Mouse (Mus musculus) thymus, adult 2 months (tissue): ENCODE measurements around the gene Zcwpw1. TPM values are rescaled to one million over a fixed set of nuclear protein-coding genes. Genes with fewer than 3 reads are reported as not detected.
A peak's percentile ranks its signal among the peaks of the same experiment; 100 is the strongest.

ENCODE experiments used
- DNase-seq: peaks from one replicate; pipeline ENCODE4 v3.0.0; 2021
- H3K27ac ChIP-seq: fragments of 200-500 bp; 2 replicates; pipeline ENCODE4 v1.5.1; 2012; ENCODE audit warnings: low read length, control low read depth; ENCODE audit not compliant: control insufficient read depth, insufficient read depth
- H3K27me3 ChIP-seq: fragments of 200-500 bp; 2 replicates; pipeline ENCODE4 v1.6.1; 2012; ENCODE audit warnings: mild to moderate bottlenecking, low read length, moderate library complexity, mixed read lengths; ENCODE audit not compliant: control insufficient read depth, insufficient read depth
- H3K36me3 ChIP-seq: fragments of 200-500 bp; 2 replicates; pipeline ENCODE4 v1.6.1; 2012; ENCODE audit warnings: mild to moderate bottlenecking, low read length, moderate library complexity; ENCODE audit not compliant: control insufficient read depth, insufficient read depth
- H3K4me1 ChIP-seq: fragments of 200-500 bp; replicated peaks from 2 replicates; pipeline ENCODE4 v1.6.1; 2012; ENCODE audit warnings: low read length; ENCODE audit not compliant: control insufficient read depth, insufficient read depth
- H3K4me3 ChIP-seq: fragments of 200-500 bp; 2 replicates; pipeline ENCODE4 v1.5.1; 2012; ENCODE audit warnings: mild to moderate bottlenecking, low read length, control low read depth, moderate library complexity; ENCODE audit not compliant: control insufficient read depth, insufficient read depth
- CTCF ChIP-seq: fragments of 200-500 bp; IDR thresholded peaks from 2 replicates; pipeline ENCODE4 v1.5.1; 2012; ENCODE audit warnings: mild to moderate bottlenecking, control low read depth, low read length, moderate library complexity, borderline replicate concordance; ENCODE audit not compliant: control insufficient read depth, poor library complexity, insufficient read depth; ENCODE audit errors: extremely low read depth
- POLR2A ChIP-seq: fragments of 200-500 bp; IDR thresholded peaks from 2 replicates; pipeline ENCODE4 v1.6.1; 2012; ENCODE audit warnings: mild to moderate bottlenecking, low read length, control low read depth, moderate library complexity; ENCODE audit not compliant: control insufficient read depth, poor library complexity, insufficient read depth; ENCODE audit errors: extremely low read depth
- WGBS: fragments of 180-500 bp; shearing (Covaris S2); methylation state at CpG from one replicate; pipeline ENCODE4 v1.1.7; 2018; 5-methylcytosine and 5-hydroxymethylcytosine counted together
- polyA plus RNA-seq: library from polyadenylated mRNA; depleted of rRNA; stranded (reverse); fragments of >200 nt; gene quantifications from 2 replicates; pipeline ENCODE4 v1.2.3, GENCODE M21; 2012

The Zcwpw1 gene
- polyA plus RNA-seq, 1 experiment, result 4.6 TPM

- Histone ChIP-seq H3K4me1 (peaks cover 28% of the 10 kb centered on the region), H3K27me3 (no peaks in the 10 kb centered on the region), H3K4me3 (no peak overlapping the region), H3K36me3 (peaks cover 15% of the 10 kb centered on the region), H3K27ac (no peak overlapping the region)
- TF ChIP-seq CTCF (no peak), POLR2A (no peak)
- no peak for DNase-seq
- WGBS, result 76% methylated on average over 9 of the region's 9 CpGs
These were observed 3.6 kb upstream of the Zcwpw1 start for GRCm38 (mm10) chr5:137783901-137784540.

- DNase-seq, result no peak
- peaks cover 15% of the 10 kb centered on the region for H3K36me3 ChIP-seq
- no peaks in the 10 kb centered on the region for H3K27me3 ChIP-seq
- WGBS, result 91% methylated on average over 14 of the region's 14 CpGs
- no peak overlapping the region for H3K27ac ChIP-seq
- H3K4me3 ChIP-seq, result peak overlapping the region; percentile 64
- no peak for TF ChIP-seq POLR2A
- no peak for TF ChIP-seq CTCF
- peaks cover 28% of the 10 kb centered on the region for H3K4me1 ChIP-seq
These were observed 3.1 kb upstream of the Zcwpw1 start for GRCm38 (mm10) chr5:137784546-137784945.

- H3K36me3 ChIP-seq, result peaks cover 15% of the 10 kb centered on the region
- DNase-seq, result no peak
- no peaks in the 10 kb centered on the region for H3K27me3 ChIP-seq
- WGBS, result 3% methylated on average over 59 of the region's 62 CpGs
- TF ChIP-seq CTCF (no peak), POLR2A (no peak)
- H3K4me1 ChIP-seq, result peaks cover 25% of the 10 kb centered on the region
- peak overlapping the region; percentile 84 for H3K27ac ChIP-seq
- H3K4me3 ChIP-seq, result peak overlapping the region; percentile 64
These were observed 2.2 kb upstream of the Zcwpw1 start for GRCm38 (mm10) chr5:137785164-137786031.

DNA sequence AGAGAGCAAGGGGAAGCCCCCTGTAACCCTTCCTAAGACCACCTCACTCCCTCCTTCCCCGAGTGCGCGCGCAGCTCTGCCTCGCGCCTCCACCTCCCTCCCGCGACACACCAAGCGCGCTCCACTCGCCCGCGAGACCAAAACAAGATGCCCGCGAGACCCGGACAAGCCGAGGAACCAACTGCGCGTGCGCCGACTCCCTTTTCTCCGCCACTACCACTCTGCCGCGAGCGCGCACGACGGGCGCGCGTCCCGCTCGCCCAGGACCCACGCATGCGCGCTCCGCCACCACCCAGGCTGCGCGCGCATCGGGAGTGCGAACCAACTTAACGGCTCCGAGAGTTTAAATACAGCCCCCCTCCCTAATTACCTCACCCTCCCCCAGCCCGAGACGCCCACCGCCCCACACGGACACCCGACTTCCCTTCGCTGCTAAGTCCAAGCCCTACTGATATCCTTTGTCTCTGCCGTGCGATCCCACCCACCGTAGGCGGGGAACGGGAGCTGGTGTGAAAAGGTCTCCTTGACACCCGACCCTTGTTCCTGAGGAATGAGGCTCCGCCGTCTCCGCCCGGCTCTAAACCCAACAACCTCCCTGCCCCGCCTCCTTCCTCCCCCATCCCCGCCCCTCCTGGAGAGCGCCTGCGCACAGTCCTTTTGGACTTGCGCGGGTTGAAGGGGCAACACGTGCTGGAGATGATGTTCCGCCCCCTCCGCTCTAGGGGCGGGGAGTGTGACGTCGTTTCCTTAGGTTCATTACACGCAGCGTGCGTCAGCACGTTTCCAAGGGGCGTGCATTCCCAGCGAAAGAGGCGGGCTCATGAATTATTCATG is 1.3 kb upstream of the Zcwpw1 start:
- Histone ChIP-seq H3K4me3 (peak overlapping the region; percentile 64), H3K4me1 (peaks cover 25% of the 10 kb centered on the region), H3K36me3 (peaks cover 15% of the 10 kb centered on the region), H3K27me3 (no peaks in the 10 kb centered on the region), H3K27ac (peak overlapping the region; percentile 90)
- peak; percentile 91 for TF ChIP-seq POLR2A
- TF ChIP-seq CTCF, result peak; percentile 66; the same call in 1 of the 2 replicates
- WGBS, result under 1% methylated on average over 79 of the region's 79 CpGs
- peak; percentile 98 for DNase-seq

- WGBS, result 80% methylated on average over 24 of the region's 24 CpGs
These were observed 573 bp downstream of the Zcwpw1 start for GRCm38 (mm10) chr5:137788171-137788570.

More at GRCm38 (mm10) chr5:137788171-137788570, 573 bp downstream of the Zcwpw1 start:
- Histone ChIP-seq H3K4me1 (peaks cover 25% of the 10 kb centered on the region), H3K4me3 (peak overlapping the region; percentile 35), H3K27ac (no peak overlapping the region), H3K36me3 (peaks cover under 1% of the 10 kb centered on the region; the same call in 1 of the 2 replicates), H3K27me3 (no peaks in the 10 kb centered on the region)
- DNase-seq, result peak; percentile 36
- TF ChIP-seq CTCF (no peak), POLR2A (no peak)
